Mouse (Mus musculus) induced T-regulatory cell, adult 2 months (primary cell): ENCODE results near the gene Erbb3.

Experiments
- DNase-seq: peaks from one replicate; pipeline ENCODE4 v3.0.0-alpha.2; 2012; ENCODE audit warnings: low read depth

Erbb3 gene

DNA sequence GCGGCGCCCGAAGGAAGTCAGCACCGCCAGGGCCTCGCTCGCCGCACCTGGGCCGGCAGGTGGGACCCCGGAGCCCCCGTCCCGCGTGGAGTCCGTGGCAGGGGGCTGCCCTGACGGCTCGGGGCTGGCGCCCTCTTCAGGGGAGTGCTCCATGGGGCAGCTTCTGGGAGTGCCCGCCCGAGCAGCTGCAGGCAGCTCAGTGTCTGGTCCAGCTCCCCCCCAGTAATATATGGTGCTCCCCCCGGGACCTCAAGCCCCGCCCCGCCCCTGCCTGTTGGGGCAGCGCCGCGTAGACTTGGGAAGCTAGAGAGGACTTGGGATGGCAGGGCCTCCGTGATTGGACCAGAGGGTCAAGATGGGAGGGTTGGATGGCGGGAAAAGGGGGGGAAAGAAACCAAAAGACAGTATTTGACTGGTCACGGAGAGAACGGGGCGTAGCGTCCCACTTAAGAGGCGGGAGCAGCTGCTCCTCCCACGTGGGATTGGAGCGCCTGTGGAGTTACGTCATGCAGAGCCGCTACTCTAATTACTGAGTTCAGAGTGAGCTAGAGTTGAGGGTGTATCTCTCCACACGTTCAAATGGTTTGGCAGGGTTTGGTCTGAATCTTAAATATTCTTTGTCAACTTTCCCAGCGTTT is 63.7 kb downstream of the Erbb3 start, which contains the start of gene Esyt1:
Esyt1 (minus strand) TSS at position 201 of the 638 bp plus-strand sequence.
- DNase-seq = peak; percentile 98

- DNase-seq = peak; percentile 88
Measured at GRCm38 (mm10) chr10:128524732-128525662, 64.5 kb downstream of the Erbb3 start.

GRCm38 (mm10) chr10:128524111-128524731 is 65.2 kb downstream of the Erbb3 start:
- DNase-seq = peak; percentile 71

- no peak for DNase-seq
Measured at GRCm38 (mm10) chr10:128522351-128522750, 67.1 kb downstream of the Erbb3 start.

- DNase-seq = no peak
Measured at GRCm38 (mm10) chr10:128520591-128520990, 68.9 kb downstream of the Erbb3 start.

DNA sequence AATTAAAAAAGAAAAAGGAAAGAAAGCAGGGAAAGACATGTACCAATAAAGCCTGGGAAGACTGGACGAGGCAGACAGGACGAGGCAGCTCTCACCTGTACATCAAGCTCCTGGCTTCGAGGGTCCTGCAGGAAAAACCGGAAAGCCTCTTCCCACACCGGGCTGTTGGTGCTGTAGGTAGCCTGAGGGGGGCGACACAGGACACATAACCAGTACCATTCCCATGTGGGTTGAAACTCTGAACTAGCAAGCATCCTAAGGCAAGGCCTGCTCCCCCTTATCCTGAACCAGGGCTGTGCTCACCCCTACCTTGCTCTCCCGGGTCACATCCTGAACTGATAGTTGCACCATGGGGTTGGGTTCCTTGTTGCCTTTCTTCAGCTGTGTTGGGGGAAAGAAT is 70.6 kb downstream of the Erbb3 start:
- peak; percentile 62 for DNase-seq
